Mouse (Mus musculus) cerebellum, postnatal 14 days (tissue): ENCODE results near the gene Tada2b.

Experiments used
- DNase-seq, 2 experiments: peaks; one replicate each; pipeline ENCODE4 v3.0.0; 2021; ENCODE audit warnings: mixed read lengths in 2 of 2

The Tada2b gene

DNA sequence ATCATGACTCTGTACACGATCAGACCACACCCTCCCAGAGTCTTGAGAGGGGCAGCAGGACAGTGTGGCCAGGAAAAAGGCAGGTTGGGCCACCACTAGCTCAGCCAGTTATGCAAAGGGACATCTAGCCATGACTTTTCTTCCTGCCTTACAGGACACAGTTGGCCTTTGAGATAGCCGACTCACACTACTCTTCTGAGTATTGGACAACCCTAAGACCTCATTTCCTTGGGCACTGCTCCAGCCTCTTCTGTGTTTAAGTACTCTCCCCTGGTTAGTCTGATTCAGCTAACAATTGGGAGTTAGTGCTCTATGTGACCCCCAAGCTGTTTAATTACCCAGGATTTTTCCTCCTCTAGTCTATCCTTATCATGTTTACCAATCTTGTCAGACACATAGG is 4.3 kb downstream of the Tada2b start:
- DNase-seq, result no peak

DNA sequence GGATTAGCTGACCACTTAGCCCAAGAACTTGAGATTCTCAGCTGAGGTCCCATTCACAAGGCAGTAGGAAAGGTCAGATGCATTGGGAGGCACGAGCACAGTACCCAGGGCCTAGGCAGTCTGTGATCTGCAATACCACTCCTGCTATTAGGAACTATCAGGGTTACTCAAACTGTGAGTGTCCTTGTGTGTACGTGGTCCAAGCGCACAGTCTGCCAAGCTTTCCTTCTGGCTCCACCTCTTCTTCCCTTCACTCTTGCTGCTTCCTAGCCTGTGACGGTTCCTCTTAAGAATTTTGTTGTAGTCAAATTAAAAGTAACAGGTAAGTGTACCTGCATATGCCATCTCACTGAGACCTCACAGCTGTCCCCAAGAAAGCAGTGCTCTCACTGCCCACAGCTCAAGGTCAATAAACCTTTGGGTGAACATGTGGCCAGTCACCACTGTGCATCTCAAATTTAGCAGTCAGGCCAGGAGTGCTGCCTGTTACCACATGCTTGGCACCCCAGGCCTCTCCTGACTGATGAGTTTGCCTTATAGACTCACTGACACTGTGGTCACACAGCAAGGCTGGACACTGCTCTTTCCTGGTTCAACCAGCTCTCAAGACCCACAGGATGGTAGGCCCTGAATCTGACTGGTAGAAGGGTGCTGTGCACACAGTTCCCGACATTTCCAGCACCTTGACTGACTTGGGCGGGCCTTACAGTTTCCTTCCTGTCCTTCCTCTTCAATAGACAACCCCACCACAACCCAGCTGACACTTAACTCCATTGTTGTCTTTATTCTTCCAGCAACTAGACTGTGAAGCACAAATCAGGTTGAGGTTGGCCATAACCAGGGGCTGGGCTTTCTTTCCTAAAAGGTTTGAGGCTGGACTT is 5.3 kb downstream of the Tada2b start:
- DNase-seq, result no peak

DNA sequence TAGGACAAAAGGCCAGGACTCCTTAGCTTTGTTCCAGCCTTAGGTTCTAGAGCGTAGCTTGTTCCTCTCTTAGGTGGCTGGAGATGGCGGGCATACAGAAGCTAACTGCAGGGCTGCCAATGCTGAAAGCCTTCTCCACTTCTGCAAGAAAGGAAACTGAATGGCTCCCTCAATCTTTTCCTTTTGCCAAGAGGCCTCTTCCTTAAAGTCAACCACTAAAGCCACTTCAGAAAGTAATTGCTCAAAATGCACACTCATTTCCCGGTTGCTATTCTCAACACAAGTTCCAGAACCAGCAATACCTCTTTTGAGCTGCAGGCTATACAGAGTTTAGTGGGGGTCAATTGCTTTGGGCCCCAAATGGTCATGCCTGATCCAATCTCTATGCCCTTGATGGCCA is 6.6 kb downstream of the Tada2b start:
- DNase-seq, result no peak

GRCm38 (mm10) chr5:36474283-36474682 is 9.8 kb downstream of the Tada2b start:
- peak; percentile 78 to 87 for DNase-seq

DNA sequence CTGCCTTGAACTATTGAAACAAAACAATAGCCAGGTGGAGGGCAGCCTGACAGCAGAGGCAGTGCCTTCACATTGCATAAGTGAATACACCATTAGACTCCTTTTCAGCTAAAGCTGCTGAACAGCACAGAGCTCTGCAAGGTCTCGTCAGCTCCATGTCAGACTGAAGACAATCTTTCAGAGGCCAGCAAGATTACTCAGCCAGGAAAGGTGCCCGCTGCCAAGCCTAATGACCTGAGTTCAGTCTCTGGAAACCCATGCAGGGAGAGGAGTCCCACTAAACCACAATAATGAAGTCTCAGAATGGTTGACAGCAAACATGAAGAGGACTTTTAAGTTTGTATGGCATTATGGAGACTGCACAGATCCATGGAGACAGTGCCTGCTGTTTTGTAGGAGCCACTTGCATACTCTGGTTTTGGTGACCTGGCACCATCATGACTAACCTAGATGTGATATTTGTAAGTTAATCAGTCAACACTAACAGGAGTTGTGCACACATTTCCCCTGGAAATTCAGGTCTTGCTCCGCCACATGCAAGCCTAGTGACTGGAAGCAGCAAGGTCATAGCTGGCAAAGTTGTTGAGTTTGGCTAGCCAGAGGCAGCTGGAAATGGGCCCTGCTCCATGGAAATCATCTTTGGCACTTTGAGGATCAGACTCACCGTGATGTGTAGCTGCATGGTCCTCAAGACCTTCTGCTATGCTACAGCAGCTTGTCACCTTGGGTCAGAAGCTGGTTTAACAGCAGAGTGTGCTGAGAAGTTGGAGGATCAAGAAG is 11.0 kb downstream of the Tada2b start:
- no peak for DNase-seq

DNA sequence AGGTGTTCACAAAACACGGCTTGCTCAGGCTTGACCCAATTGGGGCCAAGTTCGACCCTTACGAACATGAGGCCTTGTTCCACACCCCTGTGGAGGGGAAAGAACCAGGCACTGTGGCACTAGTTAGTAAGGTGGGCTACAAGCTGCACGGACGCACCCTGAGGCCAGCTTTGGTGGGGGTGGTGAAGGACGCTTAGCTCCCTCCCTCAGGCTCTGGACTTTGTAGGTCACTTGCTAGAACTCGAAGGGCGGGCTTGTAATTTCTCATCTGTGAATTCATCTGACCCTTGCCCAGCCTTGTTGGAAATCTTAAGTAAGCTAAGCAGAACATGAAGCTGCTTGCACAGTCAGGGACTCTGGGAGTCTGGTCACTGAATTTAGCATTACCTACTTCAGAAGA is 12.9 kb downstream of the Tada2b start:
- no peak for DNase-seq

GRCm38 (mm10) chr5:36465889-36466288 is 18.2 kb downstream of the Tada2b start:
- DNase-seq, result no peak

DNA sequence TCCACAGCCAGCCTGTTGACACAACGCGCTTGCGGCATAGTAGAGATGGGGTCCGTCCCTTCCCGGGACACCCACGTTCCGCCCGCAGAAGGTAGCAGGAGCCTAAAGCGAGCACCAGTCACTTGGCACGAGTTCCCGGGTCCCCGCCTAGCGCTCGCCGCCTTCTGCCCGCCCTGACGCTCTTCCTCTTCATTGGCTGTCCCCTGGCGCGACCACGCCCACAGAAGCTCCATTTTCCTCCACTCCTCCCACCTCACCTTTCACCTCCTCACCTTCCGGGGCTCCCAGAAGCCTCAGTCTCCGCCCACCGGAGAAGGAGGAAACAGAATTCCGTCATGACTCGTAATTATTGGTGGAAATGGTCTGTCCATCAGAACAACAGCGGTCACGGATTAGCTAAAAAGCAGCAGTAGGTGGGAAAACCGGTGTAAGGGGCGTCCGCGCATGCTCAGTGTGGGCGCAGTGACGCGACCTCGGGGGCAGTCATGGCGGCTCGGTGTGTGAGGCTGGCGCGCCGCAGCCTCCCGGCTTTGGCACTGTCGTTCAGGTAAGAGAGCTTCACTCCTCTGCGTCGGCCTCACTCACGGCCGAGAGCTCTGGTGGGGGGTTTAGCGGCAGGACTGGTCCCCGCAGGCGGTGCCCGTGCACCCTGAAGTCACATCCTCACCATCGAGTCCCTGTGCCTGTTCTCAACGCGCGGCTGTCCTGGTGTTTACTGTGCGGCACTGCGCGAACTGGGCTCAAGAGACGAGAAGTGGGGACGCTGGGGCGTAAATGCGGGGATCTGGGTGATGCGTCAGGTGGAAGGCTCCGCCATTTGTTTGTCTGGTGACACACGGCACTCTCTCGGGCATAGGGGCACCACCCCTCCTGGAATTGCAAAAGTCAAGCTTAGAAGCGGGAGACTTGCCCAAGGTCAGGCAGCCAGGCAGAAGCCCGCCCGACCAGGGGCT is 19.1 kb downstream of the Tada2b start, which contains the start of gene Grpel1:
Gene Grpel1 (plus strand): TSS at position 290 of the 953 bp plus-strand sequence.
- DNase-seq, result peak; percentile 97 to 98

GRCm38 (mm10) chr5:36463391-36463790 is 20.7 kb downstream of the Tada2b start:
- no peak for DNase-seq

GRCm38 (mm10) chr5:36462810-36463209 is 21.3 kb downstream of the Tada2b start:
- DNase-seq, result peak; percentile 84 to 87

DNA sequence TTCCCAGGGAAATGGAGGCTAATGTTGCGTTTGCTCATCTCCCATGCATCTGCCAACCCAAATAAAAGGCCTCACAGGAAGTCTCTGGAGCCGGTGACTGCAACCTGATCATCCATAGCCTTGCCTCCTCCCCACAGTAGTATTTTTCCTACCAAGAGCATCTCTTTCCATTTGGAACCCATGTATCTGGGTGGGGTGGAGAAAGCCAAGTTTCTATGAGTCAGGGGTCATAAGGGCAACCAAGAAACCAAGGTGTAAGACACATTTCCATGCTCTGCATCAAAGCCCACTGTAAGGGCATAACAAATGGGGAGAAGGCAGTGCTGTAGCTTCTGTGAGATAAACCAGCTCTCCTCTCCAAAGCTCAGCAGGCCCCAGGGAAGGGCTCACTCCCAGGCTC is 22.9 kb downstream of the Tada2b start:
- DNase-seq, result no peak

DNA sequence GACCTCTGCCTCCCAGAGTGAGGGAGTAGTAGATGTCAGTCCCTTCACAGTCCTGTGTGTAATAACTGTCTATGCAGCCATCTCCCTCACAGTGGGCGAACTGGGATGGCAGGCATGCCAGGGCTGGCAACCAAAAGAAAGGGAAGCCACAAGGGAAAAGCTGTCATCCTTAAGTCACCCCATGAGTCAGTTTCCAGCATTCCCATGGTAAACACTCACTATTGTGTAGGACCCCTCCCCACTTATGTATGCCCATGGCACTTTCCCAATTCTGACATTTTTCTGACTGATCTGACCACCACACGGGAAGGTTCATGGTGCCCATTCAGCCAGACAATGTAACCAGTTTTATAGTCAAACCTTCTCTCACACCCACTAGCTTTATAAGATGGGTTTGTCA is 23.4 kb downstream of the Tada2b start:
- no peak for DNase-seq

DNA sequence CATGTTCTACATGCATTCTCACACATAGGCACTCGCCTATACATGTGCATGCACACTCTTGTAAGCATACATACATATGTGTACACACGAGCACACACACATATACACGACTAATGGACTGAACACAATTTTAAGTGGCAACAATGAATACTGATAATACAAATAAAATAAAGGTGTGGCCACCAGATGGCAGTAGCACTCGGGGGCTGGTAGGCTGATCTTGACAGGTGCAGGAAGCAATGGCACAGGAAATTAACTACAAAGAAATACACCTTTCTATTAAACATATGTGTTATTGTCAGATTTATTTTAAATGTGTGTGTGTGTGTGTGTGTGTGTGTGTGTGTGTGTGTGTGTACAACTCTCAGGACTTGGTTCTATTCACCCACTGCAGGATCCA is 25.2 kb downstream of the Tada2b start:
- DNase-seq, result peak; percentile 72 to 77

GRCm38 (mm10) chr5:36457706-36458105 is 26.4 kb downstream of the Tada2b start:
- DNase-seq, result no peak

DNA sequence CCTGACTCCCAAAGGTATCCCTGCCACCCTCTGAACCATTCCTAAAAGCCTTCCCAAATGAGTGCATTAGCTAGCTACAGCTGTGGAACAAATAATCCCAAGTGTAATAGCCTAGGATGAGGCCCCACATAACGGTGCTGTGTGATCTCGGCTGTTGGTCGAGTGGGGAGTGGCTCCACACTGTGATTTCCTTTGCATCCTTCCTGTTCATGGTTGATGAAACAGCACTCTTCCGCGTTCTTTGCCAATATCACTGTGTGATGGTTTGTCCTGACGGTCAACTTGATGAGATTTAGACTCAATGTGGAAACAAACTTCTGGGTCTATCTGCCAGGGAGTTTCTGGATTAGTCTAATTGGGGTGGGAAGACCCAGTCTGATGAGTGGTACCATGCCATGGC is 31.3 kb downstream of the Tada2b start:
- DNase-seq, result no peak

DNA sequence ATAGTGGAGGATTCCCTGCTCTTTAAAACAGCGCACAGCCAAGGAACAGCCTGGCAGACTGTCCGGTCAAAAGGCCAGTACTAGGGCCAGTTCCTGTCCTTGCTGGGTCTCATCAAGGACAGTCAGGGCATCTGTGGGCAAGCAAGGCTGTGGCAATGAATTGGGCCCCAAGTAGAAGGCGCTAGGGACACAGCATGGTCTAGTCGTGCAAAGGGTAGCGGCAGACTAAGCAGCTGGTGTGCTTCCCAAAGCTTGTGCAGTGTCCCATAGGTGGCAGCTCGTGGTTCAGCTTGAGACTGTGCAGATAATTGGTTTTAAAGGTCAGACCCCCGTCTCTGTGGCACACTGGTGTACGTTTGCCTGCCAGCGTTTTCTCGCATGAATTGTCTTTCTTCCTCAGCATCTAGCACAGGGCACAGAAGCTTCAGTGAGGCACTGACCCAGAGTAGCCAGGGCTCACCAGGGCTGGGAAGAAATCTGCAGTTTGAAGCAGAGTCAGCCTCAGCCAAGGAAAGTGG is 32.2 kb downstream of the Tada2b start:
- peak in 1 of 2 experiments; percentile 37 for DNase-seq

DNA sequence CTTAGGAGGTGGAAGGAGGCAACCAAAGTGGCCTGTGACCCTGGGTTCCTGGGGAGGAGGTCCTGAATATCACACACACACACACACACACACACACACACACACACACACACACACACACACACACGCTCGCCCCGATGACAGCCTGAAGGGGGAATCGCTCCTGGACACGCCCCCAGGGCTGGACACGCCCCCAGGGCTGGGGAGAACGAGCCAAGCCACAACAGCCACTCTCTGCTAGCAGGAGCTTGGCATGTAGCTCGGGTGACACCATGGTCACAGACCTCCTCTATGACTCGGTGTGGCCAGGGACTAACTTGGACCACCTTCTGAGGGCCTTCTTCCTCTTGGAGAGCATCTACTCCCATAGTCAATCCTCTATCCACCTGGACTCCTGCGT is 33.0 kb downstream of the Tada2b start:
- no peak for DNase-seq

- DNase-seq, result no peak
These were observed 34.3 kb downstream of the Tada2b start for GRCm38 (mm10) chr5:36449710-36450358.

GRCm38 (mm10) chr5:36447872-36448271 is 36.2 kb downstream of the Tada2b start:
- no peak for DNase-seq

GRCm38 (mm10) chr5:36446166-36446890 is 37.8 kb downstream of the Tada2b start:
- DNase-seq, result no peak

GRCm38 (mm10) chr5:36445028-36445427 is 39.1 kb downstream of the Tada2b start:
- DNase-seq, result peak; percentile 57 to 69
